Mouse (Mus musculus): ENCODE results near the gene Rxfp3. TPM values are rescaled to one million over a fixed set of nuclear protein-coding genes. Genes with fewer than 3 reads are reported as not detected.
A peak's percentile ranks its signal among the peaks of the same experiment; 100 is the strongest.
"Not testable (repeated sequence)": the region's sequence is repeated elsewhere in the genome, so short reads cannot be mapped to it uniquely, and the experiment has no call there.

The Rxfp3 gene
- polyA plus RNA-seq, 1 experiment from 2014 or later: 1.2 TPM

DNA sequence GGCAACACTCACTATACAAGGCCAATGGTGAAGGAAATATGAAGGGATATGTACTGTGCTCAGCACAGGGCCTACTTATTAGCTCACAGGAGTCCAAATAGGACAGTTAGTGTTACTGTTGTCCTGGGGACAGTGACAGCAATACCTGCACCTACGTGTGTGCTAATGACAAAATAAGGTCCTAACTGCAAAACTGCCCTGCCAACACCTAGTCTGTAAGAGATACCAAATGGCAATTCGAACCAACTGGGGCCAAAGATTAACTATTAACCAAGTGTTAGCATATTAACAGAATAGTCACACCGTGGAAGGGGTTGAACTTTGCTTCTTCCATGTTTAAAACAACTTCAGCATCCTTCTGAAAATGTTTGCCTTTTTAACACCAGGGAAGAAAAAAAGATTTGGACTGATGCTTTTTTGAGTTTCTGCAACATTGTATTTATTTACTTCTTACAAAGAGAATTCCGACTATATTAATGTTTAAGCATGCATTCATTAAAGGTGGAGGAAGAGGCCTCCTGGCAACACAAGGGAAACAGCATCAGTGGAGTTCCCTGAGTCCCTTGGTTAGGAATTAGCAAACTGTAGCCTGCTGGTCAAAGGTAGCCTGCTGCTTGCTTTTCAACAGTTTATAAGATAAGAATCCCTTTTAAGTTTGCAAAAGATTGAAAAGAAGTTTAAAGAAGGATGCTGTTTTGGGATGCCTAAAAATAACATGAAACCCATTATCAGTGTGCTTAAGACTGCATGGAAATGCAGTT lies 10.8 kb downstream of the Rxfp3 start:
- H3K27me3 ChIP-seq: no peaks in the 10 kb centered on the region
- H3K4me1 ChIP-seq (replicated peaks): no peaks in the 10 kb centered on the region
- H3K9me3 ChIP-seq: no peaks in the 10 kb centered on the region
- H3K4me2 ChIP-seq (replicated peaks): no peak overlapping the region
- 84% methylated on average over 4 of the region's 4 CpGs for WGBS
- no peaks in the 10 kb centered on the region for H3K36me3 ChIP-seq
- no peak overlapping the region for H3K4me3 ChIP-seq (replicated peaks)
- H3K9ac ChIP-seq (replicated peaks): no peak overlapping the region
- no peak overlapping the region for H3K27ac ChIP-seq
- no peak for ATAC-seq

DNA sequence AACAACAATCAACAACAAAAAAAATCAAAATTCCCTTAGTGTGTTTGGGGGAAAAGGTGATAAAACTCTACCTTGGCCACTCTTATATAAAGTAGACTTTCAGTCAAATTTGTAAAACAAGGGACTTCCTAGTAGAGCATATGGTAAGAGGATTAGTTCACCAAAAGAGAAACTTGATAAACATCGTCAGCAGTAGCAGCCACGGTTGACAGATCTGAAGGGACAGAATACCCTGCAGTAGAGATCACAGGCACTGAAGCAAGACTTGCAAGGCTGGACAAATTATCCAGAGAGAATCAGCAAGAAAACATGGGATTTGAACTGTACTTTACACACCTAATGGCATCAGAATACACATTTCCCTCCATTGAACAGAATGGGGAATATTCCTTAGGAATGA lies 22.9 kb downstream of the Rxfp3 start:
- WGBS: 26% methylated on average over 2 of the region's 2 CpGs
- Histone ChIP-seq H3K4me1 (replicated peaks) (no peaks in the 10 kb centered on the region), H3K36me3 (no peaks in the 10 kb centered on the region), H3K9ac (replicated peaks) (no peak overlapping the region), H3K27ac (no peak overlapping the region), H3K27me3 (no peaks in the 10 kb centered on the region), H3K4me2 (replicated peaks) (no peak overlapping the region), H3K4me3 (replicated peaks) (no peak overlapping the region), H3K9me3 (no peaks in the 10 kb centered on the region)
- ATAC-seq: no peak

DNA sequence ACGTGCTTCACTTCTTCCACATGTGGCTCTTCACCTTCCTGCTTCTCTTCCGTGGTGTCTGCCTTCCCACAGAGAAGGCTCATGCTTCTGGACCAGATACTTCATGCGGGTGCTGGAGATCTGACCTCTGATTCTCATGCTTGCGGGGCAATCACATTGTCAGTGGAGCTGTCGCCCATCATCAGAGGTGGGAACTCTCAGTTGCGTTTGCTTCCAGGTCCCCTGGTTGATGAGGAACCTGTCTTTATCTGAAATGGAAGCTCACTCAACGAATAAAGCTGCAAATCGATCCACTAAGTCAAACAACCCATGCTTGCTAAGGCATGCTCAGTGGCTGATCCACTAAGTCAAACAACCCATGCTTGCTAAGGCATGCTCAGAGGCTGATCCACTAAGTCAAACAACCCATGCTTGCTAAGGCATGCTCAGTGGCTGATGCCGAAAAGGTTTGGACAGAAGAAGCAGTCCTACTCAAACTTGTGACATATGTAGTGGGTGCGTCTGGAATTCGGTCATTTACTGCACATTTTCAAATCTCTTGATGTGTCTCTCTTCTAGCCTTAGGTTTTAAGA lies 26.7 kb downstream of the Rxfp3 start:
- H3K36me3 ChIP-seq: no peaks in the 10 kb centered on the region
- no peak overlapping the region for H3K27ac ChIP-seq
- H3K9ac ChIP-seq (replicated peaks): no peak overlapping the region
- no peak overlapping the region for H3K4me3 ChIP-seq (replicated peaks)
- H3K4me2 ChIP-seq (replicated peaks): no peak overlapping the region
- no peaks in the 10 kb centered on the region for H3K27me3 ChIP-seq
- WGBS: 90% methylated on average over 11 of the region's 11 CpGs
- no peaks in the 10 kb centered on the region for H3K4me1 ChIP-seq (replicated peaks)
- no peaks in the 10 kb centered on the region for H3K9me3 ChIP-seq
- no peak for ATAC-seq

DNA sequence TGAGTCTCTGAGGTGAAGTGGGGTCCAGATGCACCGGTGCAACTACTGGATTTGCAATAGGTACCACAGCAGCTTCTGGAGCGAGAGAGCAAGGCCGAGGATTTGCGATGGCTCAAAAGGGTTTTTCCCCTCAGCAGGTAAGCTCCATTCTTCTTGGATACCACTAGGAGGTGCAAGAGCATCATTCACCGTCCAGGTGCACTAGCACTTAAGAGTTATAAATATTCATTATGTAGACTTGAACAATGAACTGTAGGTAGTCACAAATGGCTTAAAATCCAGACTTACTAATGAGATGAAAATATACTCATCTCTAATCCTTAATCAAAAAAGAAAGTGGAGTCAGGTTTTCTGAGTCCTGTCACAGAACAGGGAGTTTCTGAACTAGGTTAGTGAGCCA lies 29.0 kb downstream of the Rxfp3 start:
- no peak overlapping the region for H3K27ac ChIP-seq
- H3K9ac ChIP-seq (replicated peaks): no peak overlapping the region
- no peaks in the 10 kb centered on the region for H3K4me1 ChIP-seq (replicated peaks)
- WGBS: 18% methylated on average over 5 of the region's 5 CpGs
- H3K4me3 ChIP-seq (replicated peaks): no peak overlapping the region
- H3K27me3 ChIP-seq: no peaks in the 10 kb centered on the region
- no peaks in the 10 kb centered on the region for H3K36me3 ChIP-seq
- no peak overlapping the region for H3K4me2 ChIP-seq (replicated peaks)
- H3K9me3 ChIP-seq: no peaks in the 10 kb centered on the region
- no peak for ATAC-seq

DNA sequence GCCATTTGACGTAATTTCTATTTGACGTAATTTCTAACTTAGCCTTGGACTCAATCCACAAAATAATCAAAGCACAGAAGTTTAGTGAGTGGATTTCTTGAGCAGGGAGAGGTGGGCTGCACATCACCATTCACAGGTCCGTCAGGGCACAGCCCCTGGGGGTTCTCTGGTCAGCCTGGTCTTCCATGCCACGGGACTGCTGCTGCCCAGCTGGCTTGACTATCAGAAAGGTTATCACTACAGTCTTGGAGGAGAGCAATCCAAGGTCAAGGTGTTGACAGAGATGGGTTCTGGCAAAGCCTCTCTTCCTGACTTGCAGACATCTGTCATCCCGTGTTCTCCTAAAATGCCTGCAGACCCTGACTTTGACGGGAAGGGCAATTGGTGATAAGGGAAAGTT lies 33.1 kb downstream of the Rxfp3 start:
- no peak overlapping the region for H3K4me3 ChIP-seq (replicated peaks)
- 89% methylated on average over 6 of the region's 6 CpGs for WGBS
- ATAC-seq: no peak

DNA sequence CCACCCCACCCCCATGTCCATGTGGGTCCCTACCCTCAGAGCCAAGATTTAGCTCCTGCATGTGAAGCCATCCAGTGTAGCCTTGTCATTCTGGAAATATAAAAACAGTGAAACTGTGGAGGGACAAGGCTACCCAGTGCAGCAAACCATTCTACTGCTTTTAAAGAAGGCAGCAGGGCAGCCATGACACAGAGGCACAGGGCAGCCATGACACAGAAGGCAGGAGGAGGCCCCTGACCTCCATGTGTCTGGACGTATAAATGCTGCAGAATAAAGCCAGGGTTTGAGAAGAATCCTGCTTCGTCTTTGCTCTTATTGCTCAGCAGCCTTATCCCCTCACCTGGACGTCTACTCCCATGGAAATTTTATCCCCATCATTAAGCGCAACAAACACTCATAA lies 34.0 kb downstream of the Rxfp3 start:
- Histone ChIP-seq H3K9me3 (no peaks in the 10 kb centered on the region), H3K9ac (replicated peaks) (no peak overlapping the region), H3K27ac (no peak overlapping the region), H3K4me1 (replicated peaks) (no peaks in the 10 kb centered on the region), H3K36me3 (no peaks in the 10 kb centered on the region), H3K4me2 (replicated peaks) (no peak overlapping the region), H3K4me3 (replicated peaks) (no peak overlapping the region), H3K27me3 (no peaks in the 10 kb centered on the region)
- ATAC-seq: no peak
- 86% methylated on average over 4 of the region's 4 CpGs for WGBS

More for the DNA sequence above, 33.1 kb downstream of the Rxfp3 start:
- Histone ChIP-seq H3K27ac (no peak overlapping the region), H3K9me3 (no peaks in the 10 kb centered on the region), H3K27me3 (no peaks in the 10 kb centered on the region), H3K4me2 (replicated peaks) (no peak overlapping the region), H3K36me3 (no peaks in the 10 kb centered on the region), H3K4me1 (replicated peaks) (no peaks in the 10 kb centered on the region), H3K9ac (replicated peaks) (no peak overlapping the region)

DNA sequence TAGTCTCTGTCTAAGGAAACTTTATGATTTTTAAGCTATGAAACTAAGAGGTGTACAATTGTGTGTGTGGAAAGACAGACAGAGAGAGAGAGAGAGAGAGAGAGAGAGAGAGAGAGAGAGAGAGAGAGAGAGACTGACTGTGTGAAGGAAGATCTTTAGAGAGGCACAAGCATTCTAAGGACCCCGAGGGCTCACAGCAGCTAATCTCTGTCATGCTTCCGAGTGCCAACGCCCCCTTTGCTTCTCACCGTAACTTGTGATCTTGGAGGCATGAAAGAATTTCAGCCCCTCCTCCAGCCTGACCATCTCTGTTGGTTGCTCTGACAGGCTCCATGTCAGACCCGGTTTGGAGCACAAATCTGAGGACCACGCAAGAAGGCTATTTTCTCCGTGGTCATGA lies 37.4 kb downstream of the Rxfp3 start, which contains the start of gene Slc45a2:
Gene Slc45a2 (plus strand): TSS at position 301 of the 400 bp plus-strand sequence.
- H3K4me2 ChIP-seq (replicated peaks): 0 out of 2 replicates have a peak within 1 kb of the TSS, but pooled peaks have one; percentile 11
- H3K4me3 ChIP-seq (replicated peaks): no peak within 1 kb of the TSS
- H3K27ac ChIP-seq: no peak within 1 kb of the TSS
- no peaks in the 10 kb centered on the region for H3K36me3 ChIP-seq
- no peaks in the 10 kb centered on the region for H3K9me3 ChIP-seq
- no peak for ATAC-seq
- H3K9ac ChIP-seq (replicated peaks): no peak within 1 kb of the TSS
- WGBS: 43% methylated on average over 7 of the region's 7 CpGs
- no peaks in the 10 kb centered on the region for H3K27me3 ChIP-seq
- no peaks in the 10 kb centered on the region for H3K4me1 ChIP-seq (replicated peaks)

DNA sequence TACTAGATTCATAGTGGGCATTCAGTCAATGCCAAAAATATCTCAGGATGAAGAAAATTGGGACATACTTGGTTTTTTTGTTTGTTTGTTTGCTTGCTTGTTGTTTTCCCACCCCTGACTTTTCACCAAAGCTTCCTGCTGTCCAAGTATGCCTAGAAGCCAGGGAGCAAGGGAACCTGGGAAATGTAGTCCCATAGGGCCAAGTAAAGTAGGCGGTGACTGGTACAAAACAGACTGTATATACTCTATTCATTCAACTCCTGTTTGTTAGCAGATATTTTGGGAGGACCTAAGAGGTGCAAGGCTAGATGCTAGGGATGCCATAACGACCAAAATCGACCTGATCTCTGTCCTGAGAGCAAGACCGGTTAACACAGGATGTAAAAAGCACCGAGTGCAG lies 38.0 kb downstream of the Rxfp3 start:
- no peak overlapping the region for H3K4me3 ChIP-seq (replicated peaks)
- H3K9ac ChIP-seq (replicated peaks): no peak overlapping the region
- H3K9me3 ChIP-seq: no peaks in the 10 kb centered on the region
- H3K4me2 ChIP-seq (replicated peaks): 0 out of 2 replicates have a peak overlapping the region, but pooled peaks have one; percentile 11
- H3K27ac ChIP-seq: no peak overlapping the region
- H3K27me3 ChIP-seq: no peaks in the 10 kb centered on the region
- peak; percentile 69 for ATAC-seq
- no peaks in the 10 kb centered on the region for H3K4me1 ChIP-seq (replicated peaks)
- WGBS: 62% methylated on average over 5 of the region's 5 CpGs
- 0 out of 2 replicates have a peak, but pooled peaks cover 4% of the 10 kb centered on the region for H3K36me3 ChIP-seq

DNA sequence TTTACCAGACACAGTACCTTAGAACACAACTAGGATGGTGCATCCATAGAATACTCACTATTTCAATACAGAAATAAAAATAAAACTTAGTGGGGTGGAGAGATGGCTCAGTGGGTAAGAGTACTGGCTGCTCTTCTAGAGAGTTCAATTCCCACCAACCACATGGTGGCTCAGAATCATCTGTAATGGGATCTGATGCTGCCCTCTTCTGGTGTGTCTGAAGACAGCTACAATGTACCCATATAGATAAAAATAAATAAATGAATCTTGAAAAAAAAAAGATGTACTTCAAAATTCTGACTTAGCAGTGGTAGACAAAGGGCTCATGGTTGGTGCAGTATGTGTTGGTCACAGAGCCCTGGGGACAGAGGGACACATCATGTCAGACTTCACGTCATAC lies 46.2 kb downstream of the Rxfp3 start:
- Histone ChIP-seq H3K36me3 (peaks cover 10% of the 10 kb centered on the region; the same call in 1 of the 2 replicates), H3K27ac (no peak overlapping the region), H3K4me2 (replicated peaks) (no peak overlapping the region), H3K4me3 (replicated peaks) (no peak overlapping the region), H3K9me3 (no peaks in the 10 kb centered on the region), H3K27me3 (no peaks in the 10 kb centered on the region), H3K4me1 (replicated peaks) (no peaks in the 10 kb centered on the region), H3K9ac (replicated peaks) (no peak overlapping the region)
- 97% methylated on average over 1 of the region's 1 CpGs for WGBS
- ATAC-seq: no peak

DNA sequence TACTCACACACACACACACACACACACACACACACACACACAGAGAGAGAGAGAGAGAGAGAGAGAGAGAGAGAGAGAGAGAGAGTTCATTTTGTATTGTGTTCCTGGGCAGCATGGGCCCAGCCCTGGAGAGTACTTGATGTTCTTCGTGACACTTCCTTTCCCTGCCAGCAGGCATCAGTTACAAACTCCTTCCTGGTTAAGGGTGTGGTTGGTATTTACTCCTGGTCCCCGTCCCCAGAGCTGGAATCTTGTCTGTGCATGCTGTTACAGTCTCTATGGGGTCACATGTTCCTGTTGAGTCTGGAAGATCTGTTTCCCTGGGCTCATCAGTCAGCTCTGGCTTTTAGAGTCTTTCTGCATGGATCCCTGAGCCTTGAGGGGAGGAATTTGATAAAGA lies 47.4 kb downstream of the Rxfp3 start:
- peaks cover 10% of the 10 kb centered on the region; the same call in 1 of the 2 replicates for H3K36me3 ChIP-seq
- no peak overlapping the region for H3K4me2 ChIP-seq (replicated peaks)
- no peak for ATAC-seq
- H3K27me3 ChIP-seq: no peaks in the 10 kb centered on the region
- no peaks in the 10 kb centered on the region for H3K4me1 ChIP-seq (replicated peaks)
- H3K4me3 ChIP-seq (replicated peaks): no peak overlapping the region
- H3K9ac ChIP-seq (replicated peaks): no peak overlapping the region
- 67% methylated on average over 2 of the region's 2 CpGs for WGBS
- H3K9me3 ChIP-seq: no peaks in the 10 kb centered on the region
- no peak overlapping the region for H3K27ac ChIP-seq

DNA sequence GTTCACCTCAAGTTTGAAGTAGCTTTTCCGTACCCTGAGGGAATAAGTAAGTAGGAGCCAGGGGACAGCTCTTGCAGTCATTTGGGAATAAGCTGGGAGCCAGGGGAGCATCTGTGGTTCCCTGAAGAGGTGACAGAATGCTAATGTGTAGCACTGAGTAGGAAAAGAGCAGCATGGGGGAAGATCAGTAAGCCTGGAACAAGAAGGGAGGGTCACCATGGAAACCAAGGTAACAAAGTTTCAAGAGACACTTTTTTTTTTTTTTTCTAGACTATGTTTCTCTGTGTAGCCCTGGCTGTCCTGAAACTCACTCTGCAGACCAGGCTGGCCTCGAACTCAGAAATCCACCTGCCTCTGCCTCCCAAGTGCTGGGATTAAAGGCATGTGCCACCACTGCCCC lies 51.3 kb downstream of the Rxfp3 start:
- not testable (repeated sequence) for H3K9ac ChIP-seq (replicated peaks); H3K36me3 ChIP-seq; H3K4me3 ChIP-seq (replicated peaks); H3K4me1 ChIP-seq (replicated peaks); H3K27me3 ChIP-seq; H3K9me3 ChIP-seq; ATAC-seq; H3K27ac ChIP-seq; H3K4me2 ChIP-seq (replicated peaks)
- WGBS: 76% methylated on average over 2 of the region's 2 CpGs

DNA sequence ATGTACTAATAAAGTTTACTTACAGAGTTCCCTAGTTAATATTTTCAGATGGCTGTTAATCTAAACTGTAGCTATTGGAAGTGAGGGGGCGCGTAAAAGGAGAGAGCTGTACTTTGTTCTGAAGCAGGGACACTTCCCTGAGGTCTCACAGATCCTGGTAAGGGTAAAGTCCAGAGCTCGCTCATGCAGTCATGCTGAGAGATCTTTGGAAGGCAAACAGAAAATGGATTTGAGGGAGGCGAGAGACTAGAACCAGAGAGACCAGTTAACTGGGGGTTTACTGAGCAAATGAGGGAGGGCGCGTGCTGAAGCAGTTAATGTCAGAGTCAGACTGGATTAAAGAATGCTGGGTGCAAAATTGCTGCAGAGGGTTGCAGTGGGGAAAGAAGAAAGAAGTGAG lies 52.0 kb downstream of the Rxfp3 start:
- Histone ChIP-seq H3K4me3 (replicated peaks) (no peak overlapping the region), H3K9ac (replicated peaks) (no peak overlapping the region), H3K4me1 (replicated peaks) (peaks cover 11% of the 10 kb centered on the region), H3K4me2 (replicated peaks) (no peak overlapping the region), H3K27ac (no peak overlapping the region), H3K27me3 (no peaks in the 10 kb centered on the region), H3K36me3 (peaks cover 4% of the 10 kb centered on the region; the same call in 1 of the 2 replicates), H3K9me3 (no peaks in the 10 kb centered on the region)
- 81% methylated on average over 6 of the region's 6 CpGs for WGBS
- ATAC-seq: no peak

Data from midbrain, embryonic 13.5 days (tissue).